Mouse (Mus musculus): ENCODE measurements at regions not wholly inside any gene's neighbourhood (a gene's known extent, or its start where the extent isn't known, plus 50 kb on each side); places are given as distances from the start of the nearest gene placed in this dataset.

- DNase-seq (ENCODE audit: low spot score in 2 of 2), result no peak
- no peak overlapping the region for H3K27ac ChIP-seq
- no peak overlapping the region for H3K4me3 ChIP-seq
- 0 out of 2 replicates have a peak, but pooled peaks have one; percentile 9 for TF ChIP-seq CTCF (conservative IDR thresholded peaks at IDR 0.05)
These were observed 167.8 kb downstream of the B3gnt2 start for GRCm38 (mm10) chr11:22692941-22693341.

GRCm38 (mm10) chr11:22693376-22693775 is 167.4 kb downstream of the B3gnt2 start:
- no peak overlapping the region for H3K27ac ChIP-seq
- no peak for TF ChIP-seq CTCF (conservative IDR thresholded peaks at IDR 0.05)
- no peak for DNase-seq (ENCODE audit: low spot score in 2 of 2)
- no peak overlapping the region for H3K4me3 ChIP-seq

- H3K4me3 ChIP-seq, result no peak overlapping the region
- H3K27ac ChIP-seq, result no peak overlapping the region
- TF ChIP-seq CTCF (conservative IDR thresholded peaks at IDR 0.05), result peak; percentile 15; the same call in 1 of the 2 replicates
- DNase-seq (ENCODE audit: low spot score in 2 of 2), result no peak
These were observed 166.8 kb downstream of the B3gnt2 start for GRCm38 (mm10) chr11:22693984-22694383.

GRCm38 (mm10) chr11:22694829-22695228 is 165.9 kb downstream of the B3gnt2 start:
- no peak for TF ChIP-seq CTCF (conservative IDR thresholded peaks at IDR 0.05)
- DNase-seq (ENCODE audit: low spot score in 2 of 2), result no peak
- no peak overlapping the region for H3K27ac ChIP-seq
- H3K4me3 ChIP-seq, result no peak overlapping the region

GRCm38 (mm10) chr11:22695237-22695636 is 165.5 kb downstream of the B3gnt2 start:
- TF ChIP-seq CTCF (conservative IDR thresholded peaks at IDR 0.05), result no peak

GRCm38 (mm10) chr11:22698057-22698941 is 162.5 kb downstream of the B3gnt2 start:
- peak; percentile 19 to 24 for DNase-seq (ENCODE audit: low spot score in 2 of 2)
- Histone ChIP-seq H3K27ac (peak overlapping the region; percentile 84), H3K4me3 (no peak overlapping the region)
- no peak for TF ChIP-seq CTCF (conservative IDR thresholded peaks at IDR 0.05)

More at GRCm38 (mm10) chr11:22695237-22695636, 165.5 kb downstream of the B3gnt2 start:
- Histone ChIP-seq H3K4me3 (no peak overlapping the region), H3K27ac (no peak overlapping the region)
- no peak for DNase-seq (ENCODE audit: low spot score in 2 of 2)

DNA sequence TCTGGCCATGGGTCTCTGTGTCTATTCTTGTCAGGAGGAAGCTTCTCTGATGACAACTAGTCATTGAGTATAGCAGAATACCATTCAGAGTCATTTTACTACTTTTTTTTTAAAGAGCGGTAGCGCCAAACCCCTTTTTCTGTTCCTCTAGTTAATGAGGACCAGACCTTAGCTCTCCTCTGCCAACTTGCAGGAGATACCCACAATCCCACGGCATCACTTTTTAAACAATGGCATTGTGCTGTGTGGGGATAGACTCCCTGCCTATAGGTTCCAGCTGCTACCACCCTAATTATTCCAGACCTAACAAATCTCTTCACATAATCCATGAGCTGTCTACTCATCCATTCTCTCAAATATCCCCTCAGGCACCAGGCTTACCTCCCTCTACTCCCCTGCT is 154.7 kb downstream of the B3gnt2 start:
- no peak for DNase-seq (ENCODE audit: low spot score in 2 of 2)
- no peak for TF ChIP-seq CTCF (conservative IDR thresholded peaks at IDR 0.05)
- Histone ChIP-seq H3K4me3 (no peak overlapping the region), H3K27ac (no peak overlapping the region)

Measured in layer of hippocampus, adult 2 months (tissue).